19 mouse cellular contexts compared by ENCODE assay signal in the genomic region with DNA sequence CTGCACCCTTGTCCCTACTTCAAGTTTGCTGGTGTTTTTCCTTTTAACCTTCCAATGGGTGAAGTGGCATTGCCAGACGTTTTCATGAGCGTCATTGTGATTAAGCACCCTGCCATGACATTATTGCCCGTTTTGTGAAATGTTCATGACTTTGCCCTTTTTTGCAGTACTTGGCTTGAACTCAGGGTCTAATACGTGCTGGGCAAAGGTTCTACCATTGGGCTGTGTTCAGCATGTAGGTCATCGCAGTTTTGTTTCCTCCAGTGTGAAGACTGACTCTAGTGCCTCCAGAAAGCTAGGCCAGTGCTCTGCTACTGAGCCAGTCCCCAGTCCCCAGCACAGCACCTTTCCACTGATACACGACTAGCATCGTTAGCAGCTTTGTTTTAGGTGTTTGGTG.
"Had no signal": no experiment of that assay in that cellular context is flagged by ENCODE, and none has a peak within 500 bp of the region (broad histone marks: within the 10 kb centered on the region; RNA-seq: fewer than 3 reads in every experiment).

No protein-coding gene starts in this region.

- H3K4me1 ChIP-seq: midbrain, embryonic 12.5 days; midbrain, embryonic 15.5 days; neural tube, embryonic 12.5 days; neural tube, embryonic 15.5 days had no signal

- H3K27me3 ChIP-seq: liver, embryonic 13.5 days; midbrain, embryonic 12.5 days; midbrain, embryonic 15.5 days; neural tube, embryonic 12.5 days; neural tube, embryonic 15.5 days had no signal

- H3K9ac ChIP-seq: liver, embryonic 13.5 days; lung, embryonic 14.5 days; midbrain, embryonic 12.5 days; midbrain, embryonic 15.5 days; neural tube, embryonic 12.5 days; neural tube, embryonic 15.5 days had no signal

- H3K27ac ChIP-seq: kidney, postnatal 0 days; left cerebral cortex, adult 2 months; liver, embryonic 13.5 days; macrophage; midbrain, embryonic 12.5 days; midbrain, embryonic 15.5 days; neural tube, embryonic 12.5 days; neural tube, embryonic 15.5 days; stomach, postnatal 0 days had no signal

- DNase-seq: layer of hippocampus, postnatal 36 days; liver, embryonic 13.5 days; lung, embryonic 14.5 days; right cerebral cortex, adult 18-20 months; right cerebral cortex, postnatal 14 days; right cerebral cortex, postnatal 4 days; thymus, adult 2 months; thymus, postnatal 14 days; thymus, postnatal 4 days had no signal

- H3K4me3 ChIP-seq: left cerebral cortex, adult 2 months; liver, embryonic 13.5 days; midbrain, embryonic 12.5 days; midbrain, embryonic 15.5 days; neural tube, embryonic 12.5 days; neural tube, embryonic 15.5 days had no signal

- H3K4me2 ChIP-seq: liver, embryonic 13.5 days; lung, embryonic 14.5 days; midbrain, embryonic 12.5 days; midbrain, embryonic 15.5 days; neural tube, embryonic 12.5 days; neural tube, embryonic 15.5 days had no signal

- ATAC-seq: intestine, postnatal 0 days; lung, postnatal 0 days; midbrain, embryonic 15.5 days had no signal

- H3K9me3 ChIP-seq: liver, embryonic 13.5 days; midbrain, embryonic 12.5 days; midbrain, embryonic 15.5 days; neural tube, embryonic 12.5 days; neural tube, embryonic 15.5 days had no signal
